Mouse (Mus musculus): Measurements from ENCODE around the gene Pbx1.

Gene Pbx1

GRCm38 (mm10) chr1:168425017-168425705, 6.9 kb downstream of the Pbx1 start:
- 22% methylated on average over 5 of the region's 5 CpGs for WGBS

DNA sequence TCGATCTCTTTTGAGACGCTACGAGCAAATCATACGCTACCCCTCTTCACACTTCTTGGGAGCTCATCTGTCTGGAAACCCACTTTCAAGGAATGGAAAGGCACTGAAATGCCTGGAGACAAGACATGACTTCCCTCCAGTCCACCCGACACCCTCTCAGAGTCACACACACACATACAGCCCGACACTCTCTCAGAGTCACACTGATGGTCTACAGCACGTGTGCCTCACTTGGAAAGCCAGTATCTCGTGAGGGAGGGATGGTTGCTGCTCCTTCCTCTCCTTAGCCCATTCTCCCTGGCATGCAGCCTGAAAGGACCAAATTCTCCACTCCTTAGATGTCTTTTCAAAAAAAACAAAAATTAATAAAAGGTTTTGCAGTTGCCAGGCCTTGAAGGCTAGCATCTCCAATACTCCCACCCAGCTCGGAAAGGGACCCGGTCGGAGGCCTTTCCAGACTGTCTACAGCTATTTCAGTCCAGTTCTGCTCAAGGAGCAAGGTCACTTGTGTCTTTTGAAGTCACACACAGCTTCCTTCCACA, 8.6 kb downstream of the Pbx1 start:
- 41% methylated on average over 11 of the region's 11 CpGs for WGBS

DNA sequence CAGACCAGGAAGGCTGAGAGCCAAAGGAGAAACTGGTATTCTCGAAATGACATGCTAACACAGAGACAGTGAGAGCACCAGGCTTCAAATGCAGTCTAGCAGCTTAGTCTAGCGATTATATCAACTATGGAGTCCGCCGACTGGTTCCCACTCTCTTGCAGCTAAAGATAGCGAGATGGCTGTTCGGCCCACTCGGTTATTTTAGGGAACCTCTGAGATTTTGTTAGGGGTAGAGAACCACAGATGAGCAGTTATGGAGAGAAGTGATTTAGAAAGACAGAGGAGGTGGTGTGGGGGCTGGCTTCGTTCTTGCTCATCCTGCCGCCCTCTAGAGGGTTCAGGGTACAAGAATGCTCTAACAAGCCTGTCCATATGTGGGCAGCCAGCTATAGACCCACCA, 13.2 kb downstream of the Pbx1 start:
- WGBS: 35% methylated on average over 9 of the region's 9 CpGs

- WGBS: 54% methylated on average over 6 of the region's 6 CpGs
Measured at GRCm38 (mm10) chr1:168417626-168418025, 14.4 kb downstream of the Pbx1 start.

- WGBS: 41% methylated on average over 11 of the region's 11 CpGs
Measured at GRCm38 (mm10) chr1:168416729-168417437, 15.2 kb downstream of the Pbx1 start.

DNA sequence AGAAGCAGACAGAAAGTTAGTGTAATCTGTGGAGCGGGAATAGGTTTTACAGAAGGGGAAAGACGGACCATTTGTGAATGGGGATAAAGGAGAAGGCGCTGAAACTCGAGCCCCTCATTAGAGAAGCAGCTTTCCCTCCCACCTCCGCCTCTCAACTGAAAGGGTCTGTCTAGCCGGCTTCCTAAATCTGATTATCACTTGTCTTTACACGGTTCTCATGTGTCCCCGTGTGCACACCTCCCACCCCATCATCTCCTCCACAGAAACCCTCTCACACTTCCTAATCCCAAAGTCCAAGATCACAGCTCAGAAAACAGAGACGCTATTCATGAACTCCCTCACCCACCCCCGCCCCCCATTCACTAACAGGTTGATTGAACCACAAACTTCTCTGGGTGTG, 21.5 kb downstream of the Pbx1 start:
- WGBS: 38% methylated on average over 10 of the region's 10 CpGs

- 30% methylated on average over 1 of the region's 1 CpGs for WGBS
Measured at GRCm38 (mm10) chr1:168410054-168410453, 22.0 kb downstream of the Pbx1 start.

DNA sequence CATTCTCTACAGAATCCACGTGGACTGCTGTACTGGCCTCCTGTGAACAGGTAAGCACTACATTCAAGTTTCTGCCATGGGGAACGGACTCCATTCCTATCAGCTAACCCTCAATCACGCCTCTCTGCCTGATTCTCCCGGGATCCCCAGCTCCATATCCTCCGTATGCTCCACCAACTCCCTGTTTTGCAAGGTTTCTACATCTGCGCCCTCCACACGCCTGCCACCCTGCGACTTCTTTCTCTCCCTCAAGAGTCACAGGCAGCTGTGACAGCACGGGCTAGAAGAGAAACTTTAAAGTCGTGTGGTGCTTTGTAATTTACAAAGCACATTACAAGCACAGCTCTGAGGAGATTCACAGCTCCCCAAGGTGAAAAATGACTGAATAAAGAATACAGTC, 23.3 kb downstream of the Pbx1 start:
- WGBS: 57% methylated on average over 10 of the region's 10 CpGs

GRCm38 (mm10) chr1:168407958-168408357, 24.1 kb downstream of the Pbx1 start:
- 59% methylated on average over 7 of the region's 7 CpGs for WGBS

- 58% methylated on average over 8 of the region's 8 CpGs for WGBS
Measured at GRCm38 (mm10) chr1:168406291-168406675, 25.8 kb downstream of the Pbx1 start.

GRCm38 (mm10) chr1:168405645-168406290, 26.3 kb downstream of the Pbx1 start:
- WGBS: 62% methylated on average over 11 of the region's 12 CpGs

- WGBS: 95% methylated on average over 2 of the region's 2 CpGs
Measured at GRCm38 (mm10) chr1:168403529-168403928, 28.5 kb downstream of the Pbx1 start.

DNA sequence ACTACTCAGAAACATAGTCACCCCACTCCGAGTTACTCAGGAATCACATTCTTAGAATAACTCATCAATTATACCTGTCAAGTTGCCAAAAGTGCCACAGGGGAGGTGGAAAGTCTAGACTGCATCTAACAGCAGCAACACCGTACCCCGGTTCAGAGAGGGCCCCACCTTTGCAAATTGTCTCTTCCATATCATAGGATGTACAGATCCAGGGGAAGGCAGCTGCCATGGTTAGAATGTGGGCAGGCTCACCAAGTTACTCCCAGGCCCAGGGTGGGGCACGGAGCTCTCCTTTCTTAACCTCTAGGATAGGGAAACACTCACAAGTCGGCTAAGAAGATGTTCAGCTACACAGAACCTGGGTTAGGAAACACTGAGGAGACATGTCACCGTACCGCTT, 29.4 kb downstream of the Pbx1 start:
- WGBS: 58% methylated on average over 7 of the region's 7 CpGs

GRCm38 (mm10) chr1:168395523-168396159, 36.4 kb downstream of the Pbx1 start:
- 80% methylated on average over 3 of the region's 3 CpGs for WGBS

GRCm38 (mm10) chr1:168394535-168394934, 37.5 kb downstream of the Pbx1 start:
- WGBS: 31% methylated on average over 6 of the region's 6 CpGs

DNA sequence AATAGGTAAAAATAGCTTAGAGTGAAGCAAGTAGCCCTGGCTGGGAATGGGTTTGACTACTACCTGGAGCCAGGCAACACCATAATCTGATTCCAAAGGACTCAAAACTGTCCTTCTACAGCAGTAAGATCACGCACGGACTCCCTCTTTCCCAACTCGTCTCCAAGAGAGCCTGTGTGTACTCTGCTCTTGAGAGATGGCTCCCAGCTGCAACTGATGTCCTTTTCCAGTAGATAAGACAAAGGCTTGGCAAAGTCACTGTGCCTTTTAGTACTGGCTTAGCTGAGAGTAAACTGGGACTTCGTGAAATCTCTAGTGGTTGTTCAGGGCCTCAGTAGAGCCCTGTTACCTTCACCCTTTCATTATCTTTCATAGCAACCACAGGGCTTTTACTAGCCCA, 38.6 kb downstream of the Pbx1 start:
- 47% methylated on average over 4 of the region's 4 CpGs for WGBS

DNA sequence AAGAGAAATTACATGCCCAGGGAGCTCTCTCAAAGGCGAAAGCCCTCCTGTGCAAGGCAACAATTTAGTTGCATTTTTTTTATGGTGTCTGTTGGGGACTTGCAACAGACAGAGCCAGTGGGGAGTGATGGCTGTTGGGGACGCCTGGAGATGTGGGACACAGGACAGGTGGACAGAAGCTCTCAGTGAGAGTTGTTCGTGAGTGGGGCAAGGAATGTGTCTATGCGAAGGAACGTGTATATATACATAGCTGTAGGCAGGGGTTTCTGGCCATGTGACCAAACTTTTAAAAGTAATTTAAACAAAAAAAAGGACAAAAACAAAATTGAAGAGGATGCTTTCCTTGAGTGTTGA, 39.6 kb downstream of the Pbx1 start:
- WGBS: 67% methylated on average over 5 of the region's 5 CpGs

GRCm38 (mm10) chr1:168391617-168392499, 40.2 kb downstream of the Pbx1 start:
- WGBS: 31% methylated on average over 20 of the region's 20 CpGs

DNA sequence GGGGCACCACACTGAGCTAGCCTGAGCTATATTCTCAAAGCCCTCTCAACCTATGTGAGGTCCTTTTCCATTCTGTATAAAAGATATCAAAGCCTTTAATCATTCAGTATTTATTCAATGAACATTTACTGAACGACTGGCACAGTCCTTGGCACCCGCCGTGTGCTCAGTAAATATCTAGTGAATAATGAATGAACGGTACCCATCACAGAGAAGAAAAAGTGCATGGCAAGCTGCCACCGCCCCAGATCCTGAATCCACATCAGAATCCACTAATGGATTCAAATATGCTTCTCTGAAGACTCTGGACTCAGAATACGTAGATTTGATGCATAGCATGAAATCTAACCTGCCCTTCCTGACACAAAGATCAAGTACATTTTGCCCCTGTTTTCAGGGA, 45.9 kb downstream of the Pbx1 start:
- WGBS: 52% methylated on average over 6 of the region's 6 CpGs

GRCm38 (mm10) chr1:168384594-168384955, 47.5 kb downstream of the Pbx1 start:
- 33% methylated on average over 6 of the region's 6 CpGs for WGBS

DNA sequence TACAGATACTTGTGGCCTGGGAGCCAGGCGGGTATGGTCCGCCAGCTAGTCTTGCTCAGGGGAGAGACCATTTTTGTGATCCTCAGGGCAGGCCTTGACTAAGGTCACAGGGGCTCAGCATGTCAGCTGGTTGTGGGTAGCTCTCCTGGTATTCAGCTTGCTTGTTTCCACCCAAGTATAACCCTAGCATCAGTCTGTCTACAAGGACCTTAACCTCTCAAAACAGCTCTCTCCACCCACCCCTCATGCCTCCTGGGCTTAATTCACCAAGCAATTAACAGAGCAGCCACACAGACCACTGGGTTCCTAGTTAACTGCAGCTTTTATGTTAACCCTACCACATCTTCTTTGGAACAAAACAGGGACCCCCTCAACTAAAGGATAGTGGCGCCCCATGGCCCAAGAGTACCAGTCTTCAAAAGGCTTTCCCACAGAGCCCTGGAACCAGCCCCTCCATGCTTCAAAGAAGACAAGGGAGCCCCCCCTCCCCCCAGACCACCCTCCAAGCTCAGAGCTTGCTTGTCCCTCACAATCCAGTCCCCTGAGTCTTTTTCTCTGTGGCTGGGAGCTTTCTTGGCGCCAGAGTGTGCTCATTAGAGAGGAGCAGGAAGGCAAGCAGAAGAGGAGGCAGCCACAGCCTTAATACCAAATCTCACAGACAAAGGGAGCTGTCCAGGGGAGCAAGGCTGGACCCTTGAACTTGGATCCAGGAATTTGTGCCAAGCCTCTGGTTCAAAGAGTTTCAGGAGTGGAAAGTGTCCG, 48.1 kb downstream of the Pbx1 start:
- 73% methylated on average over 5 of the region's 5 CpGs for WGBS
